Mouse (Mus musculus): Measurements from ENCODE around the gene Tagap1.
"Not testable (repeated sequence)": the region's sequence is repeated elsewhere in the genome, so short reads cannot be mapped to it uniquely, and the experiment has no call there.

Gene Tagap1

DNA sequence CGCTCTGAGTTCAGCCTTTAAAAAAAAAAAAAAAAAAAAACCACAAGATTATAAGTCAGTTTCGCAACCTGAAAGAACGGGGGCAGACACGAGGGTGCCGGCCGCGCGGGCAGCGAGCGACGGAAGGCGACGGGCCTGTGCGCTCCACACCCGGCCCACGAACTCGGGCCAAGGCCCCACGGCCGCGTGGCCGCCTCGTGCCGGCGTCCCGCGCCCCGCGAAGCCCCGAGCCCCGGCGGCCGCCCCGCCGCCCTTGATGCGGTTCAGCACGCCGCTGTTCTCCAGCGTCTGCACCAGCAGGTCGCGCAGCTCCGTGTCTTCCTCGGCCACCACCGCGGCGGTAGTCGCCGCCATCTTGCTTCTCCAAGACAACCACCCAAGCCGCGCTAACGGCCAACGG is at the start of gene Tagap1:
Gene Tagap1 (minus strand): TSS at position 381 of the 400 bp plus-strand sequence.
- peak in 1 of 2 experiments; percentile 54 for DNase-seq (ENCODE audit: low spot score in 2 of 2)

DNA sequence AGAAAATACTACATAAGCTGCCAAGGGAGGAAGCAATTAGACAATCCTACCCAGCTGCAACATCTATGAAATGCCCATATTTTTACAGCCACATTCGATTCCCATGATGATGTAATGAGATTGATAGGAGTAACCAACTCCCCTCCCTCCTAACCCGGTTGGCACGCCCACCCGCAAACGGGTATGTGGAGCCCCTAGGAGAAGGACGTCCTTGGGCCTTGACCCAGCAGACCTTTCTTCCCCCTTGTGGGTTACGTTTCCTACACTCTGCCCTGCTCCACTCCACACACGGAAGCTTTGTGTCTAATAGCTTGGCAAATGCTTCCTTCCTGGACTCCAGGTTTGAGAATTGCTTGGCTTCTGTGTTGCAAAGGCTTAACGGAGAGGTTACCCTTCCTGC is 48.9 kb upstream of the Tagap1 start:
- DNase-seq (ENCODE audit: low spot score in 2 of 2), result not testable (repeated sequence)

DNA sequence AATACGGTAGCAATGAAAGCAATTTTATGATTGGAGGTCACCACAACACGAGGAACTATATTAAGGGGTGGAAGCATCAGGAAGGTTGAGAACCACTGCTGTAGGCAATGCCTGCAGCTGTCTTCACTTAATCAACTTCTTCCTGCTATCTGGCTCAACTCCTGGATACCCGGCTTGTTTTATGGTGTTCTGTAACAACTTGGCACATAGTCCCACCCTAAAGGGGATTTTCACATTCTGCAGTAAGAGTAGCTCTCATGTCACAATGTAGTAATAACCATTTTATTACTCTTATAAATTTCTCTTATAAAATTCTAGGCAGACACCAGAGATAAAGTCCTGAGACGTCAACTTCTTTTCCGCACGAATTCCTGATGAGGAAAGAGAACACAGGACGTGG is 48.5 kb upstream of the Tagap1 start:
- not testable (repeated sequence) for DNase-seq (ENCODE audit: low spot score in 2 of 2)

DNA sequence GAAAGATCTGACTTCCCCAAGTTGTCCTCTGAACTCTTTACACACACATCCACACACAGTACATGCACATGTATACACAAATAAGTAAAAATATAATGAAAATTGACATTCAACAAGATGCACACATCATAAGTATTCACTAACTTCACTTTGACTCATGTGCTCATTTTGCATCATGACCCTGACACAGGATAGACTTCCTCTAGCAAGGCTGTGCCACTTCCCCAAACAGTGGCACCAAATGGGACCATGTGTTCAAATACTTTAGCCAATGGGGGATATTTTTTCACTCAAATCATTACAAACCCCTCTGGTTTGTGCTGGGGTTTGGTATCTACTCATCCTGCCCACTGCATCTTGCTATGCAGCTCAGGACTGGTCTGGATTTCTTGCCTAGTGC is 47.9 kb upstream of the Tagap1 start:
- DNase-seq (ENCODE audit: low spot score in 2 of 2), result not testable (repeated sequence)

DNA sequence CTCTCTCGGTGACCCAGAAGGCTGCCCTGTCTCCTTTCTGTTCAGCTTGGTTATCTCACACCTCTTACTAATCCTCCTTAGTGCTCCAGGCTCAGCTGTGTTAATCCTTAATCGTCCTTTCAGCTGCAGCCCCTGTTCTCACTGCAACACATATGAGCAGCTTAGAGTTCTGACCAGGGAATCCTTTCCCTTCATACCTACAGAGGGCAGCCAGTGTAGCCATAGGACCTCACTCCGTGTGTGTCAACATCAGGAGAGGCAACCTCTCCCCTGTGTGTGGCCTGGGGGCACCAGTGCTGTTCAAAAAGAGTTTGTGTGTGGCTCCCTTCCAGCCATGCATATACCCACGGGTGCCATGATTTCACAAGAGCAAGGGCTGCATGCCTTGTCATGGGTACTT is 44.7 kb upstream of the Tagap1 start:
- not testable (repeated sequence) for DNase-seq (ENCODE audit: low spot score in 2 of 2)

DNA sequence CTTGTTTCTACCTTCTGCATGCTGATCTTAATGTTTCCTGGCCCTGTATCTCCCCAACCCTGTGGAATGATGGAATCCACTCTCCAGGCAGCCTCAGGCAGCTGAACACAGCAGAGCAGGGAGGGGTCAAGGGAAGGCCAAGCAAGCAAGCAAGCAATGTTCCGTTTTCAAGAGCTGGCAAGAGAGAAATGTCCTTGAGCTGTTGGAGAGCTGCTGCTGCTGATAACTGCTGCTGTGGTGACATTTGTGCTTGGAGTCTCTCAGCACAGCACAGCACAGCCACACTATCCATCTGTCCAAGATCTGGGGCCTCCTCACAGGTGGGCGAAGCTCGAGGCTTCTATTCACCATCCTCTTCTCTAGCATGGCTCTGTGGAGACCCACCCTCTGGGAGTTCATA is 42.4 kb upstream of the Tagap1 start:
- DNase-seq (ENCODE audit: low spot score in 2 of 2), result not testable (repeated sequence)

DNA sequence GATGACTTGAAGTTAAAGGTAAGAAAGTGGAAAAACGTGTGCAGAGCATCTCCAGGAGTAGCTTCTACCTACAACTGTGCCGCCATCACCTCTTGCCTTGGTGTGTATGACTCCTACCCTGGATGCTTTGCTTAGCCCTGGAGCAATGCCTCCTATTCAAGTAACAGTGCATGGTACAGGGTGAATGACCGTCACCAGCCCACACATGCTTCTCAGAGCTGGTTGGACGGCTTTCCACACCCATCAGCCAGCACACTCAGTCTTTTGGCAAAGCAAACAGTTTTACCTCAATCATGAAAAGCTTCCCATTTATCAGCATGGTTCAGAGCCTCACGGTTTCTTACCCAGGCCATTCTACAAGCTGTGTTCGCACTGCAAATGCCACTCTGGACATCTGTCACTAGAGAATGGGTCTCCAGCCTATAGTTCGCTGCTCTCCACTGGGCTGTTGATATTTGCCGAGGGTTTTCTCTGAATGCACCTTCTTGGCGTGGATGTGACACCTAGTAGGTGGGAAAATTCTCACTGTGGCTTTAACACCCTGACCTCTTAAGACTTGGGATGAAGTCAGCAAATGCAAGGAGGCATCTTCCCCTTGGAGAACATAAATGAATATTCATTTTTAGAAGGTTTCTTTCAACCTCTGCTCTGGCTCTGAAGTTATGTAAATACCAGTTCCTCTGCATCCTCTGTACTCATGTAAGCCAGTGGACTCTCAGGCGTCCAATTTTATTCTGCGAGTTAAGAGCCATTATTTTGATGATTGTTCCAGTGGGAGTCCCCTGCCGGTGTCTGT is 41.0 kb upstream of the Tagap1 start:
- DNase-seq (ENCODE audit: low spot score in 2 of 2), result not testable (repeated sequence)

DNA sequence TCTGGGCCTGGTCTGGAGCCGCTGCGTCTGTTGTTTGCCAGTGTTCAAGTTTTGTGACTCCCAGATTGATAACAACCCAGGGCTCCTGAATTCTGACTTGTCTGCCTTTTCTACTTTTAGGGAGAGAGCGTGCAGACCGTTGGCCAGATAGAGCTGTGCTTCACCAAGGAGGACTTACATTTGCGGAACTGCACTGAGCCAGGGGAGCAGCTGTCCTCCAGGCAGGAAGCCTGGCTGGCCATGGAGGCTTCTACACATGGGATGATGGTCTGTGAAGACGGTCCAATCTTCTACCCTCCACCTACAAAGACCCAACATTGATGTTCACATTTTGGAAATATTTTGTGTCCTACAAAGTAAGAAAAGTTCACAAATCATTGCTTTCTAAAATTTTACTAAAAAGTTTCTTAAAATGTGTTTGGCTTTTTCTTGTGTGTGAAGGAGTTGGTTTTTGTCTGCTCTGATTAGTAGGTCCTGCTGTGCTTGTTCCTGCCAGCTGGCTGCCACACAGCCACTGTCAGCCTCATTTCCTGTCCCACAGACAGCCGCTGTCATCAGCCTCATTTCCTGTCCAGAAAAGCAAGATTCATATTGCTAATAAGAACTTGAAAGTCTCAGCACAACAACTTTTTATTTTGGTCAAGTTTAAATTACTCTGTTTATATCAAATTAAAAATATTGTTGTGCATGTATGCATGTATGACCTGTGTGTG is 37.0 kb upstream of the Tagap1 start:
- not testable (repeated sequence) for DNase-seq (ENCODE audit: low spot score in 2 of 2)

DNA sequence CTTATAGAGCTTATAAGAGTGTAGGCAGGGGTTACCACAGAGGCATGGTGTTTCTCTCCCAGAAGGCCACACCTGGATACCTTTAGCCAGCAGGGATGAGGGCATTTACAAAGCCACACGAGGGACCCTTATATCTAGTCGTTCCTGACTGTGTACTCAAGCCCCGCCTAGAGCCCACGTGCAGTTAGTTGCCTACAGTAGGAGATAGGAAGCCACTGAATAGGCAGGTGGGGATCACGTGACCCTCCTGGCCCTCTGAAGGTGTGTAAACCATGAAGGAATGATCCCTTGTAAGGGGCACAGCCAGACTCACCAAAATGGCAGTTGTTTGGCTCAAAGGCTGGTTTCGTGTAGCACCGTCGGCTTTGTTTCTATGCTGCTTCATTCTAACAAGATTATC is 35.9 kb upstream of the Tagap1 start:
- DNase-seq (ENCODE audit: low spot score in 2 of 2), result not testable (repeated sequence)

DNA sequence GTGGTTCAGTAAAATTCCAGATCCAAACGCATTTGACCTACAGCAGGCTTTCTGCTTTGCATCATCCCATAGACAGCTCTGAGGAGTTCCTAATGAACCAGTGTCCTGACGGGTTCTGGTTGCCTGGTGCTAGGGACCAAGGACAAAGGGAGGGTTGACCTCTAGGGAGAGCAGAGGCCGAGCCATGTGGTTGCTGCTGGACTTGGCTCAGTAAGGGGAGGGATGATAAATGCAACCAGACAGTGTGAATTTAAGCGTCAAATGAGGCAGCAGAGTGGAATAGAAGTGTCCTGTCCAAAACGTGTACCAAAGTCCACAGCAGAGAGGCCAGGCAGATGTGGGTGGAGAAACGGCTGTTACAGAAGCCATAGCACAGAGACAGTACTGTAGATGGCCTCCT is 34.5 kb upstream of the Tagap1 start:
- DNase-seq (ENCODE audit: low spot score in 2 of 2), result not testable (repeated sequence)

DNA sequence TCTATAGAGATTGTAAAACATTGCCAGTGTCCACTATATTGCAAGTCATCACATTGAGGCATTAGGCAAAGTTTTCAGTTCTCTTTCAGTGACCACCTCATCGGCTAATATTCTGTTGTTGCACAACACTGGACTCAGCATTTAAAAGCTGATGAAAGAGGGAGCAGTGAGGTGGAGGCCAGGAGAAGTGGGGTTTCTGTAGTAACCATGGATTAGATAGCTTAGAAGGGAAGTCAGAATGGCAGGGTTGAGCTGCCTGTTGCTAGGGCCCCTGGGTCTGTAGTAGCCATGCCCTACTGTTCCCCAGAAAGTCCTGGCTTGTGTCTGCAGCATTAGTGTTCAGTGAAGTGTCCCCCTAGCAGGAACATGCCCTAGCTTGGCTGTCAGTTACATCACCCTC is 25.2 kb upstream of the Tagap1 start:
- DNase-seq (ENCODE audit: low spot score in 2 of 2), result not testable (repeated sequence)

DNA sequence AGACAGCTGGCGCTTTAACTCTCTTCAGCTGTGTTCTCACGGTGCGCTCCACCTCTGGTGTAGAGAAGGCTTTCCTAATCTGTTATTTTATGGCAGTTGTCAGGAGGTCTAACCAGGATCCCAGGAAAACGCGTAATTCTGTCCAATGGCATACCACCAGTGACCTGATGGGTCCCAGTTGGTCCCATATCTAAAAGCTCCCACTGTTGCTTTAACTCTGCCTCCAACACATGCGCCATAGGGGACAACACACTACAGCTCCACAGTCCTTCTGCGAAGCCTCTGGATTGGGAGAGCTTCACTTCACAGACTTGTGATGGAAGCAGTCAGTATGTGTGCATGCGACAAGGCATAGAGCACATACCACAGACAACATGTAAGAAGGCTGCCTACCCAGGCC is 19.2 kb upstream of the Tagap1 start:
- DNase-seq (ENCODE audit: low spot score in 2 of 2), result not testable (repeated sequence)

DNA sequence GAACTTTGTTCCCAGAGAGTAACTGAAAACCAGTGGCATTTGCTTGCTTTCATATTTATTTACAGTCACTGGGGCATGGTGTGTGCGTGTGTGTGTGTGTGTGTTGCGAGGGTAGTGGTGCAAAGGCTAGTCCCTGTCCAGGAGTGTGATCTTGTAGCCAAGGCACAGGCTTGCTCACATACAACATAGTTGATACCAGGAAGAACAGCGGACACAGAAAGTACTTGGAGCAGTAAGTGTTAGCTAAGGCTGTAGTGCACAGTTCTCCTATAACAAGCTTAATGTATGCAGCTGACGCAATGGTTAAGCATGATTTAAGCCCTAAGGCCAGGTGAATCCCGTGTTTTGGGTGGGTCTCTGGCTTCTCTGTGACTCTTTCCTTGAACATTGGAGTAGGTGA is 18.4 kb upstream of the Tagap1 start:
- not testable (repeated sequence) for DNase-seq (ENCODE audit: low spot score in 2 of 2)

DNA sequence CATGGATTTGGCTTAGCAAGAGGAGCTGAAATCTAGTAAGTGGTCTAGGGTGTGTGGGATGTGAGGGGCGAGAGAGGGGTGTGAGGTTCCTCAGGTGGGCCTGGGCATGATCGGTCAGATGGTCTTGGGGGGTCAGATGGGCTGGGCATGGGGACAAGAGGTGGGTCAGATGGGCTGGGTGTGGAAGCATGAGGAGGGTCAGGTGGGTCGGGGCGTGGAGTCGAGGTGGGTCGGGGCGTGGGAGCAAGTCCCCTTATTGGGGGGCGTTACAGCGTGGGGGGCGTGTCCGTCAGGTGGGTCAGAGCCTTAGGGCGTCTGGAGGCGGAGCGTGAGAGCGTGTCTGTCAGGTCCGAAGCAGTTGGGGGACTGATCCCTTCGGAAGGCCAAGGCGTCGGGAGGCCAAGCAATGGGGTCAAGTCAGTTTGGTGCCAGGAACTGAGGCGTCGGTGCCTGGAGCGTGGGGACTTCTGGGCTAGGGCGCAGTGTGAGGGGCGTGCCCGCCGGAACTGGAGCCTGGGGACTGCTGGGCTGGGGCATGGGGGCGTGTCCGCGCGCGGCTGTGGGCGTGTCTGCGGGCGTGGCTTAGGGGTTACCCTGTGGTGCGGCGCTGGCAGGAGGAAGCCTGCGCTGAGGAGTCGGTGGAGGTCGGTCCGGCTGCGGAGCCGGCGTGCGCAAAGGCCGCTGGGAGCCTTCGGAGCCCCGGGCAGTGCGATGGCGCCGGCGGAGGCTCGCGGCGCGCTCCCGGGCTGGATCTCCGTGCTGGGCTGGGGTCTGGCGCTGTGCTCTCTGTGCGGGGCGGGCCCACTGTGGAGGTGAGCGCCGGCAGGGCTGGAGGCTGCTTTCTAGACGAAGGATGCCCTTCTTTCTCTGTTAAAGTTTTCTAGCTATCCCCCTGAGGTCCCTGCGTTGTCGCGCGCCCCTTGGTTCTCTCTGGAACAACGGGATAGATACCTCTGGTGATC is 17.6 kb upstream of the Tagap1 start, which contains the start of gene Gm49721:
Gene Gm49721 (plus strand): TSS at position 618 of the 962 bp plus-strand sequence.
- peak; percentile 58 to 61 for DNase-seq (ENCODE audit: low spot score in 2 of 2)

DNA sequence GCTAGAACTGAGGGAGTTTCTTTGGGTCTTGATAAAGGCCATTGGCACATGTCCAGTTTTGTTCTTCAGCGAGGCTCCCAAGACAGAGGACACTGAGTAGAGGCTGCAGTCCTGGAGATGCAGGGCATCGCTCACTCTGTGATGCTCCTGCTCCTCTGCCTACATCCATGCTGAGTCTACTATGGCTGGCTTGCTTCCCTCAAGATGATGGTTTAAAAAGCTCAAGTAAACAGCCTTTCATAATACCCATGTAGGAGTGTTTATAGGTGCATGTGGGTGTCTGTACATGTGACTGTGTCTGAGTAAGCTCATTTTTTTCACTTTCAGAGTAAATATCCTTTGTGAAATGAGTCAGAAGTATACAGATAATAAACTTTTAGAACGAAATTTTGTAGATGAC is 14.0 kb upstream of the Tagap1 start:
- not testable (repeated sequence) for DNase-seq (ENCODE audit: low spot score in 2 of 2)

DNA sequence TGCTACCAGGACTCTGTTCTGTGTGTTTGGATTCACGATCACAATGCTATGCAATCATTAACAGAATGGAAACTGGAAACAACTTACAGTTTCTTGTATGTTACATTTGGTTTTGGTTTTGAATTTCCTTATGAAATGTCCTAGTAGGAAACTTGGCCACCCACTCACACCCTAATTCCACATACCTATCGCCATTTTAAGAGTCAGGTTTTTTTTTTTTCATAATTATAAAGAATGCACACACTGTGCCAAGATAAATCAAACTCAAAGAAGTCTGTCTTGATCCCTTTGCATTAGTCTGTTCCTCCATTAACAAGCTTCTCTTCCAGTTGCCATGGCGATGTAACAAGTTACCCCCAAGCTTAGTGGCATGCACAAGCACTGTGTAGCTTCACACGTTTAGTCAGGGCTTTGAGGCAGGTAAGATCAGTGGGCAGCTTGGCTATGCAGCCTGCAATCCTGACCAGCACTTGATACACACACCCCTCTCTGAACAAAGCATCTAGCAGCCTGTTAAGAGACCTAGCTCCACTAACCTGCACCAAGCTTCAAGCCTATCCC is 12.0 kb upstream of the Tagap1 start:
- not testable (repeated sequence) for DNase-seq (ENCODE audit: low spot score in 2 of 2)

DNA sequence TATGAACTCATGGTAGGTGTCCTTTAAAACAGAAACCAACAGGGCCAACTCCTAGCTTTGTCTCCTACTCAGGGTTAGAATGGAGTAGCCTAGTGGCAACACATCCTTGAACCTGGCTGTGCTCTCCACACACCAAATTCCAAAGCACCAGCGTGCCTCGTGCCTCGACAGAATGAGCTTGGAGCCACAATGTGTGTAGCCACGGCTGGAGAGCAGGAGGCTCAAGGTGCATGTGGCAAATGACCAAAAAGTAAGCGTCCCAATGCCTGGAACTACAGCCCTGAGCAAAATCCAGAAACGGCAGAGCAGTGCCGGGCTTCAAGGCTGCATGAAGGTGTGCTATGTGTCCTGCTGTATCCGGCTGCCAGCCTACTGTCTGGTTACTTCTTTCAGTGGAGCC is 10.3 kb upstream of the Tagap1 start:
- DNase-seq (ENCODE audit: low spot score in 2 of 2), result not testable (repeated sequence)

DNA sequence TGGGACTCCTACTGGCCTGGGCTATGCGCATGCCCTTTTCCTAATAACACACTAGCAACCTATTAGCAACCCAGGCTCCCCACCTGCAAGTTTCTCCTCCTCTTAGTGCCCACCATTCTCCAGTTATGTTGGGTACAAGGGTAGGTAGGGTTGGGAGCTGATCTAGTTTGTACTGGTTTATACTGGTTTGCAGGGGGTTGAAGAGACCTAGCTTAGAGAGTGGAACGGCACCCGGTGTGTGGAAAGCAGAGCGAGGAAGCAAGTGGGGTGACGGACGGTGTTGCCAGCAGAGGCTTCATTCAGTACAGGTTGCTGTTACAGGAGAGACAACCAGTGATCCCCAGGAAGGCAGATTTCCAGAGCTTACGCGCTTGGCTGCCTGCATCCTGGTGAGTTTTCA is 9.4 kb upstream of the Tagap1 start, which contains the start of gene Rnaset2b:
Gene Rnaset2b (plus strand): TSS at position 301 of the 400 bp plus-strand sequence.
- not testable (repeated sequence) for DNase-seq (ENCODE audit: low spot score in 2 of 2)

DNA sequence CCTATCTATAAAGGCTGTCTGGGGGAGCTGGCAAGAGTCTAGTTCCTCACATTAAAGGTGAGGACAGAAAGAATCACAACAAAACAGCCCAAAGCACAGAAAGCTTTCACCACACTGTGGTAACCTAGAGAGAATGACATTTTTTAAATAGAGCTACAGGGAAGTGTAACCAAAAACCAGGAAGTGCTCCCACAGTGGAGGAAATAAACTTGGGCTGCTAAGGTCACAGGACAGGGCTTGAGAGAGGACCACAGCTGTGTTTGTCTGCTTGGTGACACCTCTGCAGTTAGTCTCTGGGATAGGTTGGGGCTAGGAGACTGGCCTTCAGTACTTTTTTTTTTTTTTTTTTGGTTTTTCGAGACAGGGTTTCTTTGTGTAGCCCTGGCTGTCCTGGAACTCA is 6.7 kb upstream of the Tagap1 start:
- DNase-seq (ENCODE audit: low spot score in 2 of 2), result not testable (repeated sequence)

DNA sequence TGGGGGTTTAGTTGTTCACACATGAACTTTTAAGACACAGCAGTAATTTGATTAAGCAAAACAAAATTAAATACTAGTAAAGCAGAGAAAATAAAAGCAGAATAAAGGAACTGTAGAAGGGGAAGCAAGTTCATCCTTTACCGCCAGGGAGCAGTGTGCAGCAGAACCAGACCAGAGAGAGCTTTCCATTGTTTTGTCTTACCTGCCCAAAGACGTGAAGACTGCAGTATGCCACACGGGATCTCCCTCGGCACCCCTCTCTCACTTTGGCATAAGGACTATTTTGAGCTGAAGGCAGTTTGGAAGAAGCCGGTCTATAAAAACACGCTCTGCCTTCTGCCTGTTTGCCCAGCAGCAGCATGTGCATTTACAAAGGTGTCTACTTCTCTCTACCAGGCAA is 4.4 kb upstream of the Tagap1 start:
- not testable (repeated sequence) for DNase-seq (ENCODE audit: low spot score in 2 of 2)

DNA sequence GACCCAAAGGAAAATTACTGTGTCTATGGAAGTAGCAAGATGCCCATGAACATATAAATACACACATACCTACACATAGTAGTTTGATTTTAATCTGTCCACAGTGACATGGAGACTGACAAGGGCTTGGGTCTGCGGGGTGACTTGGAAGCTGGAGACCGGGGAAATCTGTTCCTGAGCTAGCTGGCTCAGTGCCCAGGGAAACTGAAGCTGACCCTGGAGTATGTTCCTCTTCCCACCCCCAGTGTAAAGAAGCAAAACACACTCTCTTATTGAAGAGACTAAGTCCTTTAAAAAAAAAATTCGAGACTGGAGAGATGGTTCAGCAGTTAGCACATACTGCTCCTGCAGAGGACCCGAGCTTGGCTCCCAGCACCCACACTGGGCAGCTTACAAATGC is 2.0 kb upstream of the Tagap1 start:
- DNase-seq (ENCODE audit: low spot score in 2 of 2), result not testable (repeated sequence)

All from frontal cortex, postnatal 10 days (tissue).